Mouse (Mus musculus): ENCODE measurements around the gene Ndufv3.

DNA sequence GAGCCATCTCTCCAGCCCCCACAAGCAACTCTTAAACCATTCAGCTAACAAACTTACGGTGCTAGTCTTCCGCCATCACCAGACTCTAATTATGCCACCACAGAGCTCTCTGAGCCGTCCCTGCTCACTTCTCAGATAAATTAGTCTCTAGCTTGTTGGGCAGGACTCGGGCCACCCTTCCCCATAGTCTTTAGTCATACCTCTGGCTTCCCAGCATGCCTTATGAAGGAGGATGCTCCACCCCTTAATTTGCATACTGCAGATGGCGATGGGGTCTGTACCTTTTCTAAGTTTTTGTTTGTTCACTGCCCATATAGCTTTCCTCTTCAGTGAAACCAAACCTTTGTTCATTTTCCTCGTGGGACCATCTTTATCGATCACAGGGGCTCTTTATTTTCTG, 41.3 kb upstream of the Ndufv3 start:
- TF ChIP-seq MEF2A (IDR thresholded peaks at IDR 0.05; ENCODE audit: extremely low read depth, insufficient replicate concordance, low read depth, low read length, poor library complexity, severe bottlenecking) (no peak), ZNF384 (IDR thresholded peaks at IDR 0.05; ENCODE audit: low read depth, low read length) (no peak), POLR2AphosphoS2 (IDR thresholded peaks at IDR 0.05; ENCODE audit: low read length) (no peak), MAX (IDR thresholded peaks at IDR 0.05; ENCODE audit: low read length) (no peak), USF2 (IDR thresholded peaks at IDR 0.05; ENCODE audit: borderline replicate concordance in 1 of 2, insufficient read depth in 1 of 2, low read depth in 1 of 2, low read length in 2 of 2) (no peak), RCOR1 (IDR thresholded peaks at IDR 0.05; ENCODE audit: low read depth, low read length) (no peak), CTCF (IDR thresholded peaks at IDR 0.05 in 2 of 3, conservative IDR thresholded peaks at IDR 0.05 in 1 of 3; ENCODE audit: control insufficient read depth in 1 of 3, insufficient read depth in 1 of 3, low read depth in 2 of 3, low read length in 3 of 3, poor library complexity in 1 of 3, severe bottlenecking in 1 of 3) (no peak), MAZ (IDR thresholded peaks at IDR 0.05; ENCODE audit: low read depth, low read length) (no peak), GATA1 (IDR thresholded peaks at IDR 0.05; ENCODE audit: low read depth, low read length) (no peak), POLR2A (IDR thresholded peaks at IDR 0.05; ENCODE audit: control insufficient read depth in 1 of 2, insufficient read depth in 1 of 2, low read depth in 1 of 2, low read length in 2 of 2, poor library complexity in 1 of 2) (peak in 1 of 2 experiments; percentile 43; a peak in 1 of 4 replicates), CHD1 (IDR thresholded peaks at IDR 0.05; ENCODE audit: low read depth, low read length) (no peak), ZC3H11A (IDR thresholded peaks at IDR 0.05; ENCODE audit: low read depth, low read length) (no peak), RAD21 (IDR thresholded peaks at IDR 0.05; ENCODE audit: low read depth, low read length) (no peak)

All from MEL (cell line).